Mouse (Mus musculus): ENCODE results near the gene Hmgb1. TPM values are rescaled to one million over a fixed set of nuclear protein-coding genes. Genes with fewer than 3 reads are reported as not detected.

Gene Hmgb1
- total RNA-seq, 2 experiments from 2014 or later, result 127 to 133 TPM

DNA sequence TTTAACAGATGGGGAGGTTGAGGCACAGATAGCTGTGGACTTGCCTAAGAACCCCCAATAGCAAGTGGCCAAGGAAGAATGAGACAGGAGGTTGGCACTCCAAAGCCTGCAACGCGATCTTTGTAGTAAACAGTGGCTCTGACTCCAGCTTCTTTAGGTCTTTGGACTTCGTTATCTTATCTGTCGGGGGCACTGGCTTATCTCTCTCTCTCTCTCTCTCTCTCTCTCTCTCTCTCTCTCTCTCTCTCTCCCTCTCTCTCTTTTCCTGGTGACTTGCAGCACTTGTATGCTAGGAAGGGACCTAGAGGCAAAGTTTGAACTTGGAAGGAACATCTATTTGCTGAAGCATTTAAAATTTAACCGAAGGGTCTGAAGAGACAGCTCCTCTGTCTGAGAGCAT is 155.9 kb downstream of the Hmgb1 start:
- no peak for DNase-seq (ENCODE audit: low spot score in 2 of 2)

DNA sequence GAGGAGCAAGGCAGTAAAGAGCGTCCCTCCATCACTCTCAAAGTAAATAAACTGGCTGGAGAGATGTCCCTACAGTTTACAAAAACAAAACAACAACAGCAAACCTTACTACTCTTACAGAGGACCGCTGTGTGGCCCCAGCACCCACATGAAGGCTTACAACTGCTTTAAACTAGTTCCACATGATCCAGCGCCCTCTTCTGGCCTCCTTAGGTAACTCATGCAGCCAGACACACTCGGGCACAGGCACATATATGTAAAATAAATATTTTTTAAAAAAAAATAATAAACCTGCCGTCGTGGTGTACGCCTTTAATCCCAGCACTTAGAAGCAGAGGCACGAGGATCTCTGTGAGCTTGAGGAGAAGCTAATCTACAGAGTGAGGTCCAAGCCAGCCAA is 156.9 kb downstream of the Hmgb1 start:
- DNase-seq (ENCODE audit: low spot score in 2 of 2), result no peak

DNA sequence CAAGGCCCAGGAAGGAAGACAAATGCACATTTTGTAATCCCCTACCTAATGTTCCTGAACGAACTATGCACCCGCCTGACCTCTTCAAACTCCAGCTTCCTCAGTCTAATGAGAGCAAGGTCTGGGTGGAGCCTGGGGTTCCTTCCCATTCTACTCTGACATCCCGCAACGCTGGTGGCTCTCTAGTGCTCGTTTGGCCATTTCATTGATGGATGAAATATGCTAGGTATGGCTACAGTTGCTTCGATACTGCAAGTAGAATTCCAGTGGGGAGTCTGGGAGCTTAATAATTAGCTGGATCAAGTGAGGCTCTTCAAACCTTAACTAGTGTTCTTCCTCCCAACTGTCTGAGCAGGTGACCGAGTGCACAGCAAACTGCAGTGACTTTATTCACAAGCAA is 163.2 kb downstream of the Hmgb1 start:
- DNase-seq (ENCODE audit: low spot score in 2 of 2), result no peak

DNA sequence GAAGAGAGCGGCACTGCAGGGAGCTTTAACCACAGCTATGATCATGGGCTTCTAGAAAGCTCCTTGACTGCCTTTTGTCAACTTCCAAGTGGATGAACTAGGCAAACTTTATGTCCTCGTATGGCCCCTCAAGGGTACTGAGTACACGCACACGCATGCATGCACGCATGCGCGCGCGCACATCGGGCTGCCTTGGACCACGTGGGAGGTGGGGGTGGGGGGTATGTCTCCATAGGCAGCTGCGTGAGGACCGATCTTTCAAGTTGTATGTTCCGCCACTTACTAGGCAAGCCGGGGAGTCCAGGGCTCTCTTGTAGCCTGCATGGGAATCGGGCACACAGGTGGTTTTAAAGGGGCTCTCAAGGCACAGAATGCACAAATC is 163.6 kb downstream of the Hmgb1 start:
- no peak for DNase-seq (ENCODE audit: low spot score in 2 of 2)

DNA sequence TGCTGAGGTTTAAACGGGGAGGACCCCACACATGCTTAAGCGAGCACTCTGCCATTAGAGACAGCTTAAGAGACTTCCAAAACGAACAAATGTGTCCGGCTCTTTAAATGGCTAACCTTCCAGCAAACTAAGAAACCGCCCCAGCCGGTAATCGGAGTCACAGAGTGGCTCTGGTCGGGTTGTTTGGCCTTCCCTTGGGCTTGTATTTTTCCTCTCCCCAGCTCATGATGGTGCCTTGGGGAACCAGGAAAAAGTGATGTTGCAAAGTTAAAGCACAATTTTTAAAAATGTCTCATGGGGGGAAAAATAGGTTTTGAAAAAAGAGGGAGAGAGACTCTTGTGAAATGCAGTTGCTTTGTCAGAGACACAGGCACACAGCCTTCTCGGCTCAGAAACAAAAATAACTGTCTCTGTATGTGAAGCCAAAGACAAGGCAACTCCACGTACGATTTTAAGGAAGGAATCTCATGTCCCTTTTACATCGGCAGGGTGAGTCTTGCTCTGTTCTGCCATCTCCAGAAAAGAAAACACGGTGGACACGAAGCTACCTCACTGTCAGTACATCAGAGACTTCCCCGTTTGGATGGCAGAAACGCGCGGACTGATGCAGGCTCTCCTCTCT is 164.1 kb downstream of the Hmgb1 start:
- DNase-seq (ENCODE audit: low spot score in 2 of 2), result no peak

DNA sequence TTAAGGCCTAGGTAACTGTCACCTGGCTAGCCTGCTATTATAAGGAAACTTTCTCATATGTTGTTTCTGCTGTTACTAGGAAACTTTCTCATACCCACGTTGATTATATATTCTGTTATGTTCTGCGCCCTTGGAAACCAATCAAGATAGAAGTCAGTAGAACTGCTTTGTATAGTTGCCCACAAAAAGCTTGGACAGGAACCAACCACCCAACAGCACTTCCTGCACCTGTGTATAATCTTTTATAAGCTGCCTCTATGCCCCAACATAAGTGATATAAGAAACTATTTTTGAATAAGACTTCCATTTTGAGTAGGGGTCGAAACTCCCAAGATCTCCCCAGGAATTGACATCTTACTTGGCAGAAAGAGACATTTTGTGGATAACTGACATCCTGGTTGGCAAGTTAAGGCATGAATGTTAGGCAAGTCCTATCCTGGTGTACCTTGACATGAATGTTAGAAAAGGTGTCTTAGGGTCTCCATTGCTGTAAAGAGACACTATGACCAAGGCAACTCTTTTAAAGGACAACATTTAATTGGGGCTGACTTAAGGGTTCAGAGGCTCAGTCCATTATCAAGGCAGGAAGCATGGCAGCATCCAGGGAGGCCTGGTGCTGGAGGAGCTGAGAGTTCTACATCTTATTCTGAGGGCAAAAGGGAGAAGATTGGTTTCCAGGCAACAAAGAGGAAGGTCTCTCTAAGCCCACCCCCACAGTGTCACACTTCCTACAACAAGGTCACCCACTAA is 166.4 kb downstream of the Hmgb1 start:
- DNase-seq (ENCODE audit: low spot score in 2 of 2), result no peak

DNA sequence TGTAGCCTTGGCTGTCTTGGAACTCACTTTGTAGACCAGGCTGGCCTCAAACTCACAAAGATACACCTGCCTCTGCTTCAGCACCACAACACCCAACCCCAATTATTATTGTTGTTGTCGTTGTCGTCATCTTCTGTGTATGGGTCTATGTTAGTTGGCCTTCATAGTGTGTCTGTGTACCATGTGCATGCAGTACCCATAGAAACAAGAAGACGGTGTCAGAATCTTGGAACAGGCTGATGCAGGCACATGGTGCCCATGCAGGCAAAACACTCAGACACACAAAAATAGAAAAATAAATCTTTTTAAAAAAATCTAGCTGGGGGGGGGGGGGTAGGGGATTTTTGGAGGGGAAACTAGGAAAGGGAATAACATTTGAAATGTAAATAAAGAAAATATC is 167.1 kb downstream of the Hmgb1 start:
- no peak for DNase-seq (ENCODE audit: low spot score in 2 of 2)

DNA sequence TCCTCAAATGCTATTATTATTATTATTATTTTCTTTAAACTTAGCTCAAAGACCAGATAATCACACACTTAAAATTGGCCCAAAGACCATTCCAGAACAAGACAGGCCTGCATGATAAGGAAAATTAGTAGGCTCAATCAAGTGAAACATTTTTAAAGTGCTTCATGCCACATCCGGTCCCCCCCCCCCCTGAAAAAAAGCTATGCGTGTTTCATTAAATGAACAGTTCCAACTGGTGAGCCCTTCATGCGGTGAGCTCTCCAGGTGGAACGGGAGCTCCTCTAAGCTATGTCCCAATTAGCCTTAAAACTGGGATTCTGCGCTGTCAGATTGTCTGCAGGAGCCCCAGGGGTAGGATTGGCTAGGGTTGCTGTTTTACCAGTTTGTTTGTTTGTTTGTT is 168.0 kb downstream of the Hmgb1 start:
- no peak for DNase-seq (ENCODE audit: low spot score in 2 of 2)

DNA sequence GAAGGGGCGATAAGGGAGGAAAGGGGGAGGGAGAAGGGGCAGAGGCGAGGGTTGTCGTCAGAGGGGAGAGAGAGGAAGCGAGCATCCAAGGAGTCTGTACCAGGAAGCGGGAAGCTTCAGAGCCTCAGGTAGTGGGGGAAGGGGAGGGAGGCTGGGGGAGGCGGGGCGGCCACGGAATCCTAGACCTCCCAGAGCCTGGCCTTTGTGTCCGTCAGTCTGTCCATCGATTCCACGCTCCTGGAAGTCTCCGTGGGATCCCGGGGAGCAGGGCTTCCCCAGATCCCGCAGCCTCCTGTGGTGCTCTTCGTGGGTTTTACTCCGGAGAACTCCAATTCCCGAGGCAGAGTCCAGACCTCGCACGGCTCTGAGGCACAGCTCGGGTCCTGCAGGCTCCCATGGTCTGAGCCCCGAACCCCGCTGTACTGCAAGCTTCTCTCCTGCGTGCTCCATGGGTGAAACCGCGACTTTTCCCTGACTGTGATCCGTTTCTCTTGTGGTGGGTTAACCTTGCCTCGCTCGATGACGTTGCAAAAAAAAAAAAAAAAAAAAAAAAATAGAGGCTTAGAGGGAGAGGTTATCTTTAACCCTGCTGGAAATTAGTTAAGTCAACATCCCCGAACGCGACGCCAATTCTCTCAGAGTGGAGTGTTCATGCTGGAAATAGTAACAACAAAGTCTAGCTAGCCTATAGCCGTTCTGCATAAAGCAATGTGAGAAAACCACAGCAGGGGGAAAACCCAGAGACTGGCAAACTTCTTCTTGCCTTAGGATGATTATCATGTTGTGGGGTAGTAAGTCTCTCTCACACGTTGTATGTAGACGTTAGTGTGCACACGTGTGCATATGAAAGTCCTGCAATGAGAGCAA is 168.7 kb downstream of the Hmgb1 start:
- no peak for DNase-seq (ENCODE audit: low spot score in 2 of 2)

DNA sequence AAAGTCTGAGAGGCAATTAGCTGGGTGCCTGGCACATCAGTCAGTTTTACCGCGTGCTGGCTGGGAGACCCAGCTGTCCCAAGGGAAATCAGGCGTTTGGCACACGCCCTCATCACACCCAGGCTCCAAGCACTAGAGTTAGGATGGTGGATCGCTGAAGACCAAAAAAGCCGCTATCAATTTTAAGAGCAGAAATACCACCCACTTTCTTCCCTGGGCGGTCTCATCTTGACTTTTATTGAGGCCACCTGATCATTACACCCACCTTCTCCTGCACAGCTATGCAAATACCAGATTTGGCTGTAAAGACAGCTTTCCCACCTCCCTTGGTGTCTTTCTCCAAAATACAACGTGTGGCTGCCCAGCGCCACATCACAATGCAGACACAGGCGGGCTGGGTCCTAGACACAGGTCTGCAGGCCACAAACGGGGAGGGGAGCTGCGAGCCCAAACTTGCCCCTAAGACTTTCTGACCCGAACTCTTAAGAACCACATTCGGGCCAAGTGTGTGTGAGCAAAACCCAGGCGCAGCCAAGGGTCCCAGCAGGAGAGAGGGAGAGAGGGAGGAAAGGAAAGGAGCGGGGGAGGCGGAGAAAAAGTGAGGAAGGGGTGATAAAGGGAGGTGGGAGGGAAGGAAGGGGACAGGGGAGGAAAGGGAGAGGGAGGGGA is 169.6 kb downstream of the Hmgb1 start:
- no peak for DNase-seq (ENCODE audit: low spot score in 2 of 2)

DNA sequence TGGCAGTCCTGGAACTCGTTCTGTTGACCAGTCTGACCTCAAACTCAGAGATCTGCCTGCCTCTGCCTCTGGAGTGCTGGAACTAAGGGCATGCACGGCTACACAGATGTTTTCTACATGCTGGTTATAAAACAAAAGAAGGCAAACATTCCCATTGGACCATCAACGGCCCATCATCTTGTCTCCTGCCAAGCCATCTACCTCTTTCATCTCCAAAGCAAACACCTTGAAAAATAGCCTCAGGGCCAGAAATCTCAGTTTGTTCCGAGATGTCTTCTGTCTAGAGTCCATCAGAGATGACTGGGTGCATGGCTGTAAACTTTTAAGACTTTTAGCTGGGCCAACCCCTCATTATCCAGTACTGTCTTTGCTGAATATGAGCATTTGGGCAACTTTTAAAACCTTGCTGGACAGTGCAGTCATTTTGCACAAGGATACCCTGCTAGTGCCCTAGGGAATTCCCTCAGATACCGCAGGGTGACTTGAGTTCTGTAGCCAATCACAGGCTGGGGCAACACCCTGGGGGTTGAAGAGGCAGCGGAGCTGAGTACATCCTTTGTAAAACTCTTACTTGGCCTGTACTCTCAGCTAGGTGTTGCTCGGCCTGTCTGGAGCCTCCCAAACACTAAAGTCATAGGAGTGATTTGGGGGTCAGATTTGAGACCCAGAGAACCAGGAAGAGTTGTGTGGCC is 170.3 kb downstream of the Hmgb1 start:
- no peak for DNase-seq (ENCODE audit: low spot score in 2 of 2)

DNA sequence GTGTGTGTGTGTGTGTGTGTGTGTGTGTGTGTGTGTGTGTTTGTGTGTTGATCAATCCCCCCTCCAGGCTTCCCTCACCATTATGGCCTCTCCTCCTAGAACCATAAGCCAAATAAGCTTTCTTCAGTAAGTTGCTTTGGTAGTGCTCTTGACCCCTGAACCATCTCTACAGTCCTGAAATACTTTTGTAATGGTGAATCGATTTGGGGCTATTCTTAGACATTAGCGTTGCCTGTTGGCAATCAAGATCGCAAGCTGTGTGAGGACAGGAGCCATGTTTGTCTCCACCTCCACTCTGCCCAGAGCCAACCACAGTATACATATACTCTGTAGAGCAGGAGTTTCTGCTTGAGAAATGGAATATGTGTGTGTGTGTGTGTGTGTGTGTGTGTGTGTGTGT is 175.2 kb downstream of the Hmgb1 start:
- no peak for DNase-seq (ENCODE audit: low spot score in 2 of 2)

DNA sequence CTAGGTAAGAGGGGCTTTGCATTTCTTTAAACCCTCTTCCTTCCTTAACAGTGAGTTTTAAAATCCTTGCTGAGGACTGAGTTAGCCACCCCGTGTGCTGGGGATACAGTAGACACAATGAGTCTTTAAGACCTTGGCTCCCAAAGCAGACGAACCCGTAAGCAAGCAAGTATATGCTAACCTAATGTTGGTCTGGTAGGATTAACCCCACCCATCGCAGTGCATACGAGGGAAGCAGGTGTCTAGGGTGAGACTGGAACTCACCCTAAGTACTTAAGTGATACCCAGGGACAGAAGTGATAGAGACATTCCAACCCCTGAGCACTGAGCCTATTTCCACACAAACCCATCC is 177.0 kb downstream of the Hmgb1 start:
- DNase-seq (ENCODE audit: low spot score in 2 of 2), result no peak

DNA sequence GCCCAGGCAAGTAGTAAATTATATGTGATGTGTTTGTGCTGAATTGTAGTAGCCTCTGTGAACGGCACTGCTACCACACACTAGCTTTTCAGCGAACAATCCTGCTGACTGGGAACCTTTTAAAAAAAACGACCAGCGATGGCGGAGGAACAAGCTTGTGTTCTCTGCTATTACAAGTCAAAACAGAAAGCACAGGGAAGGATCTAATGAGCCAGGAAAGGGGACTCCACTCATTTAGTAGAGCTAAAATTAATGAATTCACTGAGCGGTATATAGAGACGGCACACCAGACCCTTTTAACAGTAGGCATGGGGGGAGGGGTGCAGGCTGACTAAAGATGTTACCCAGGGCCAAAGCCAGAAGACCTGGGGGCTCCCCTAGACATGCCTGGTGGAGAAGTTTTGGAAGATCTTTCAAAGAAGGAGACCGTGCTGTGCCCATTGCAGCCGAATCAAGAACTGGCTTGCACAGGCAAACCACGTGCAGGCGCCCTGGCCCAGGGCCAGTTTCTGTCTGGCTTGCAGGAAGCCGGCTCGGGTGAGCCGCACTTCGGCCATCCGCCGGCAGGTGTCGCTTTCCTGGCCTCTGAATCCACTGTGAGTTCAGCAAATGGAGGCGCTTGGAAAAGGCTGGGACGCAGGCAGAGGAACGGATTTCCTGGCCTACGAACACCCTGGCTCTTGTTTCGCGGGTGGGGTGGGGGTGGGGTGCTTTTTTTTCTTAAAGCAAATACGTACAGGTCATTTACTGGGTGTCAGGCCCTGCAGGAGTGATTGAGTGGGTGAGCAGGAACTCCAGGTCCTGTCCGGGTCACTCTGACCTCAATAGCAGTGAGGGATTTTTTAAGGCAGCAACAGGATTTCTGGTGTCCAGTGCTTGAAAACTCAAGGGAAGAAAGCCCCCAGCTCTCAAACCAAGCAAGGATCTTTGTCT is 177.7 kb downstream of the Hmgb1 start:
- DNase-seq (ENCODE audit: low spot score in 2 of 2), result peak; percentile 98 to 100

DNA sequence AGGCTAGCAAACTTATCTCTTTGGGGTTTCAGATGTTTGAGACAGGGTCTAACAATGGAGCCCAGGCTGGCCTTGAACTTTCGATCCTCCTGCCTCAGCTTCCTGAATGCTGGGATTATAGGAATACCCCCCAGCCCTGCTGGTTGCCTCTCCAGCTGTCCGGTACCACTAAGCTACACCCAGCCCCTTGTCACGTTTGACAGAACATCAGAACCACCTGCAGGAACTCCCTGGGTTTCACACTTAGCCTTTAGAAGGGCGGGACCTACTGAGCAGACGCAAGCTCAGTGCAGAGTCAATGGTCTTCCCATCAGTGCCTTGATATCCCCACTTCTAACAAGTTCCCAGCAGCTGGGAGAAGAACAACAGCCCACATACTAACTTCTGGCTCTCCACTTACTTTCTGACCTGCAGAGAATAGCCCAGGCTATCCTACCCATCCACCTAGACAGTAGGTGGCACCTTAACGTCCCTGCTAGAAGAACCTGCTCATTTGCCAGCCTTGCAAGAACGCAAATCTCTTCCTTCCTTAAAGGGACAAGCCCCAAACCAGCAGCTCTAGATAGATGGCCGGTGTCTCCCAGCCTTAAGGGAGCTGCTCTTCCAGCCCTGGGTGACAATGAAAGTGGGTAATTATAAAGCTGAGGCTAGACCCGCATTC is 178.5 kb downstream of the Hmgb1 start:
- no peak for DNase-seq (ENCODE audit: low spot score in 2 of 2)

DNA sequence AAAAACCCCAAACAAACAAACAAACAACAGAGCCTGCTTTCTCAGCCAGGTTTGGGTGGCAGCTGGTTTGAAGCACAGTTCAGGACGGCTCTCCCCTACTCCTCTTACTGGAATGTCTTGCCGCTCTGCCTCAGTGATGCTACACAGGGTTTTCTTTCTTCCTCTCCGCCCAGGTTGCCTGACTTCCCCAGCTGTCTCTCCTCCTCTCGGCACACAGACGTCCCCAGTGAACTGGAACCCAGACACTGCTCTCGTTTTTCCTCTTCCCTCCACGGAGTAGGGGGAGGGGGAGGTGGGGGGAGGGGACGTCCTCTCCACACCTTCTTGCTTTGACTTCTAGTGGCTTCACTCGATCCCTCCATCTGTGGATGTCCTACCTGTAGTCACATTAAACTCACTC is 179.2 kb downstream of the Hmgb1 start:
- DNase-seq (ENCODE audit: low spot score in 2 of 2), result no peak

DNA sequence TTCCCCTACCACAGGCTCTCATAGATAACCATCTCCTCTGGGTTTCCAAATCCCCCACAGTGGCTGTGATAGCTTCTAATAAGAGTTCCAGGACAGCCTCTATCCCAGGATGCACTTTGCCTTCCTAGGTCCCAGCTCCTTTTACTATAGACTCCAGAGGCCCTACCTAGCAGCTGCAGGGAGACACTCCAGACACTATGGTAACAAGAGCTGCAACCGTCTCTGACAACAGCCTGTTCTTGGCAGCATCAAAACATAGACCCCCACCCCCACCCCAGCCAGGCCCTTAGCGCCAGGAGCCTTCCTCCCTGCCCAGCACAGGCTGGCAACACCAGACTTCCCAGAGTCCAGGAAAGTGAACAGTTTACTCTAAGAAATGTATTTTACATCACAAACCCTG is 181.2 kb downstream of the Hmgb1 start:
- DNase-seq (ENCODE audit: low spot score in 2 of 2), result no peak

DNA sequence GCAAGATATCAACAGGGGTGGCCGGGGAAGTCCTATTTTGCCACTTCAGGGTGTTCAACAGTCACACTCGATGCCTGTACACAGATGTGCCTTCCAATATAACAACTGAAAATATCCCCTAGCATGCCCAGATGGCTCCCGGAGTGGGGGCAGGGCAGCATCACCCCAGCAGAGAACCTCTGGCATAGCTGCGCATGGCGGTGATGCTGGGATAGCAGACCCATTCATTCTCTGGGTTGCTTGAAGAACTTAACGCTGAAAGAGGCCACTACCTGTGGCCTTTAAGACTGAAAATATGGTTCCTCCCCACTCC is 181.5 kb downstream of the Hmgb1 start:
- DNase-seq (ENCODE audit: low spot score in 2 of 2), result no peak

DNA sequence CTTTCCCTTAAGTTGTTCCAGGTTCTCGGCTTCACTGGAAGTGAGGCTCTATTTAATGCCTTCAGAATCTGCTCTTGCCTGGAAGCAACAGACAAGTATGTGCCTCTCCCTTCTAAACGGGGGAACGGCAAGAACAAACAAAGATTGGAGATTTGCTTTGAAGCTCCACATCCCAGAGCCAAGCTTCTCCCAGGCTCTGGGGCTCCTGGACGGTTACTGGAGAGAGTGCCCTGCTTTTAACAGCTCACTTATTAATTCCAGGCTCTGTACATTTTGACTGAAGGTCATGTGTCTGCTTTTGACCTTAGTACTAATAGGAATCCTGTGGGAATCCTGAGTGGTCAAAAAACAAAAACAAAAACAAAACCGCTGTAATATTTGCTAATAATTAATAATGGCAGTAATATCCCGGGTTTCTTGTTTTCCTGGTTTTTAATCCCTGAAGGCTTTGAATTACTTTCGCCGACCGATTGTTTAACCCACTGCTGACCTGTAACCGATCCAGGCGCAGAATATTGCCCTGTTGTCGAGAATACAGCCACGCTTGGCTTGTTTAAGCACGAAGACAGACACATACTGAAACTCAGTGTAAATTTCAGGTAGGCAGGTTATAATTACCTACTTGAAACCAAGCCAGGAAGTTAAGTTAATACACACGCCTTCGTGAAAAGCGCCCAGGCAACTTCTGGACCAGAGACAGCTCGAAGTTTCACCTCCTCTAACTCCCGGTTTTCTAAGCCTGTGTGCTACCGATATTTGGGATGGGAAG is 182.1 kb downstream of the Hmgb1 start:
- no peak for DNase-seq (ENCODE audit: low spot score in 2 of 2)
